Mouse (Mus musculus) myocyte (in vitro differentiated cells): ENCODE measurements around the gene Grm5. TPM values are rescaled to one million over a fixed set of nuclear protein-coding genes. Genes with fewer than 3 reads are reported as not detected.

ENCODE experiments used
- H3K27me3 ChIP-seq: one replicate; pipeline ENCODE4 v1.6.1; 2011; ENCODE audit not compliant: control insufficient read depth, insufficient read depth, insufficient read length
- H3K36me3 ChIP-seq: one replicate; pipeline ENCODE4 v1.6.1; 2011; ENCODE audit not compliant: control insufficient read depth, insufficient read depth
- H3K4me2 ChIP-seq: one replicate; pipeline ENCODE4 v1.6.1; 2011; ENCODE audit warnings: low read depth, control low read depth
- H3K4me3 ChIP-seq: one replicate; pipeline ENCODE4 v1.5.1; 2011; ENCODE audit warnings: mild to moderate bottlenecking, control low read depth, moderate library complexity
- H3K79me2 ChIP-seq: one replicate; pipeline ENCODE4 v1.6.1; 2011; ENCODE audit not compliant: control insufficient read depth, insufficient read depth
- H3ac ChIP-seq: one replicate; pipeline ENCODE4 v1.6.1; 2011; ENCODE audit not compliant: control insufficient read depth, insufficient read length
- CEBPB ChIP-seq: IDR thresholded peaks from 2 replicates; pipeline ENCODE4 v1.6.1; 2011; ENCODE audit warnings: mild to moderate bottlenecking, moderate library complexity; ENCODE audit not compliant: poor library complexity, insufficient read depth, severe bottlenecking
- E2F4 ChIP-seq: IDR thresholded peaks from one replicate; pipeline ENCODE4 v1.6.1; 2011; ENCODE audit warnings: mild to moderate bottlenecking, control low read depth, moderate library complexity; ENCODE audit not compliant: insufficient read depth
- MAX ChIP-seq: IDR thresholded peaks from one replicate; pipeline ENCODE4 v1.6.1; 2011; ENCODE audit warnings: low read depth, mild to moderate bottlenecking, control low read depth
- MYOD1 ChIP-seq, 3 experiments: IDR thresholded peaks; one replicate each; pipeline ENCODE4 v1.6.1; 2011; ENCODE audit warnings: control low read depth in 2 of 3, low read depth in 2 of 3, mild to moderate bottlenecking in 2 of 3, moderate library complexity in 1 of 3; ENCODE audit not compliant: insufficient read length in 2 of 3, control insufficient read depth in 1 of 3
- MYOG ChIP-seq, 3 experiments: IDR thresholded peaks; one replicate each; pipeline ENCODE4 v1.6.1; 2011; ENCODE audit warnings: control low read depth in 2 of 3, low read depth in 2 of 3, mild to moderate bottlenecking in 2 of 3; ENCODE audit not compliant: insufficient read length in 2 of 3, control insufficient read depth in 1 of 3, insufficient read depth in 1 of 3
- POLR2A ChIP-seq: IDR thresholded peaks from one replicate; pipeline ENCODE4 v1.6.1; 2011; ENCODE audit warnings: low read depth, mild to moderate bottlenecking, control low read depth, moderate library complexity; ENCODE audit not compliant: insufficient read length
- POLR2AphosphoS2 ChIP-seq: IDR thresholded peaks from one replicate; pipeline ENCODE4 v1.6.1; 2011; ENCODE audit warnings: low read depth, control low read depth; ENCODE audit not compliant: insufficient read length
- REST ChIP-seq: IDR thresholded peaks from one replicate; pipeline ENCODE4 v1.6.1; 2011; ENCODE audit warnings: mild to moderate bottlenecking, control low read depth, moderate library complexity; ENCODE audit not compliant: insufficient read depth, insufficient read length
- SRF ChIP-seq: IDR thresholded peaks from one replicate; pipeline ENCODE4 v1.6.1; 2011; ENCODE audit warnings: low read depth; ENCODE audit not compliant: control insufficient read depth, insufficient read length
- TCF12 ChIP-seq: IDR thresholded peaks from one replicate; pipeline ENCODE4 v1.6.1; 2011; ENCODE audit warnings: mild to moderate bottlenecking, control low read depth; ENCODE audit not compliant: poor library complexity, insufficient read depth, severe bottlenecking
- TCF3 ChIP-seq: IDR thresholded peaks from one replicate; pipeline ENCODE4 v1.6.1; 2011; ENCODE audit warnings: low read depth, control low read depth; ENCODE audit not compliant: insufficient read length
- USF1 ChIP-seq: IDR thresholded peaks from one replicate; pipeline ENCODE4 v1.6.1; 2011; ENCODE audit warnings: low read depth, mild to moderate bottlenecking, control low read depth, moderate library complexity
- polyA plus RNA-seq: library from polyadenylated mRNA; unstranded; fragments of >200 nt; fragmentation: generic; extraction: Trizol; gene quantifications from one replicate; pipeline ENCODE4 v1.2.1, GENCODE M21; 2012; ENCODE audit warnings: missing spikeins

Gene Grm5
- polyA plus RNA-seq: not detected

DNA sequence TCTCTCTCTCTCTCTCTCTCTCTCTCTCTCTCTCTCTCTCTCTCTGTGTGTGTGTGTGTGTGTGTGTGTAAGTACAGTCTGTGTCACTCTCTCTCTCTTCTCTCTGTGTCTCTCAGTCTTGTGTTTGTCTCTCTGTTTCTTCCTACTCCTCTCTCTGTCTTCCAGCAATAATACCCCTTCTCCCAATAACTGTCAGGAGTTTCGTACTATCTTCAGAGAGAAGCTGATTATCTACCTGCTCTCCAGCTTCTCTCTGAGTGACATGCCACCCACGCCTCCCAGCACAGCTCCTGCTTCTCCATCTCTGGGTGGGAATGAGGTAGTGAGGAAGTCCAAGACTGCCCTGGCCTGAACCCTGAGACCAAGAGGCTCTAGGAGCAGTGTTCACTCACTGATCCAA lies at the start of gene Grm5:
TSS of gene Grm5 (plus strand) at position 301 of the 400 bp plus-strand sequence.
- Histone ChIP-seq H3ac (no peak within 1 kb of the TSS), H3K4me3 (no peak within 1 kb of the TSS), H3K79me2 (no peaks in the 10 kb centered on the region), H3K4me2 (no peak within 1 kb of the TSS), H3K27me3 (no peaks in the 10 kb centered on the region), H3K36me3 (no peaks in the 10 kb centered on the region)
- no peak for TF ChIP-seq REST
- TF ChIP-seq E2F4: no peak
- TF ChIP-seq MYOD1 (IDR thresholded peaks at IDR 0.05; ENCODE audit: control insufficient read depth in 1 of 3, insufficient read length in 2 of 3, low read depth in 2 of 3): no peak
- TF ChIP-seq TCF3: no peak

DNA sequence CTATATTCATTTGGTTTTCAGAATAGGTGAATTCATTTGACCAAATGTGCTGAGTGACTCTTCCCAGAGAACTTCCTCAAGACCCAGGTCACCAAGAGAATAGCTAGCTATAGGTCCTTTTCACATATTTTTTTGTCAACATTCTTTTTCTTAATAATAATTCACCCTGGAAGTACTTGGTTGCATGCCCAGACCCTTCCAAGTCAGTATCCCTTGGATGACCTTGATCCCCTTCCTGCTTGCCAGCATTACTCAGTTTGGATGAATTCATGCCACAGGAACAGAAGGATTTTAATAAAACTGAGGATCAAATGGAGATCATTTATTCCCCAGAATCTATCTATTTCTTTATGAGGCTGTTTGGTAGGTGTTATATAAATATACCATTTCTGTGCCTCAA lies 44.9 kb upstream of the Grm5 start:
- H3K4me2 ChIP-seq: no peak overlapping the region
- no peaks in the 10 kb centered on the region for H3K79me2 ChIP-seq
- no peak overlapping the region for H3K4me3 ChIP-seq
- no peaks in the 10 kb centered on the region for H3K27me3 ChIP-seq
- no peaks in the 10 kb centered on the region for H3K36me3 ChIP-seq
- H3ac ChIP-seq: no peak overlapping the region
- TF ChIP-seq TCF12 (no peak), REST (no peak), MAX (no peak), MYOD1 (IDR thresholded peaks at IDR 0.05; ENCODE audit: control insufficient read depth in 1 of 3, insufficient read length in 2 of 3, low read depth in 2 of 3) (no peak), POLR2AphosphoS2 (no peak), POLR2A (no peak), TCF3 (no peak), CEBPB (no peak), MYOG (IDR thresholded peaks at IDR 0.05; ENCODE audit: control insufficient read depth in 1 of 3, insufficient read depth in 1 of 3, insufficient read length in 2 of 3, low read depth in 2 of 3) (no peak), USF1 (no peak), SRF (no peak), E2F4 (no peak)

DNA sequence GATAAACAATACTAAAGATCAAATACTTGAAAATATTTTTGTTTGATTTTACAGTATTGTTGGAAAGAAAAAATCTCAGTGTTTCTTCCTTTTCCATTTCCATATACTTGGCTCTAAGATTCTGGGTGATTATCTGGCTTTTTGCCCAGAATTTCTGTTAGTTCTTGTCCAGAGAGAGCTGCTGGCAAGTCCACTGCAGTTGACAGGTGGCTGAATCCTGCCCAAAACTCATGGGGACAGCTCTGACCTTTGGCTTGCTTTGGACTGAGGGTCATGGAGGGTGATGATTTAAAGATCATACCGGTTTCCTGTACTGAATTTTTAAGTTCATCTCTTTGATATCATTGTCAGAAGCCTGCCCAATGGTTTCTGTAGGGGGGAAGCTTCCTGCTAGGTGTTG lies 18.7 kb upstream of the Grm5 start:
- H3K36me3 ChIP-seq: no peaks in the 10 kb centered on the region
- TF ChIP-seq TCF12: no peak
- TF ChIP-seq USF1: no peak
- TF ChIP-seq POLR2AphosphoS2: no peak
- TF ChIP-seq TCF3: no peak
- no peak for TF ChIP-seq MYOG (IDR thresholded peaks at IDR 0.05; ENCODE audit: control insufficient read depth in 1 of 3, insufficient read depth in 1 of 3, insufficient read length in 2 of 3, low read depth in 2 of 3)
- no peak for TF ChIP-seq E2F4
- no peak for TF ChIP-seq REST
- TF ChIP-seq CEBPB: no peak
- no peak for TF ChIP-seq MYOD1 (IDR thresholded peaks at IDR 0.05; ENCODE audit: control insufficient read depth in 1 of 3, insufficient read length in 2 of 3, low read depth in 2 of 3)
- no peak for TF ChIP-seq MAX
- TF ChIP-seq SRF: no peak
- no peak for TF ChIP-seq POLR2A
- no peak overlapping the region for H3ac ChIP-seq
- no peaks in the 10 kb centered on the region for H3K27me3 ChIP-seq
- H3K79me2 ChIP-seq: no peaks in the 10 kb centered on the region
- no peak overlapping the region for H3K4me2 ChIP-seq
- H3K4me3 ChIP-seq: no peak overlapping the region

DNA sequence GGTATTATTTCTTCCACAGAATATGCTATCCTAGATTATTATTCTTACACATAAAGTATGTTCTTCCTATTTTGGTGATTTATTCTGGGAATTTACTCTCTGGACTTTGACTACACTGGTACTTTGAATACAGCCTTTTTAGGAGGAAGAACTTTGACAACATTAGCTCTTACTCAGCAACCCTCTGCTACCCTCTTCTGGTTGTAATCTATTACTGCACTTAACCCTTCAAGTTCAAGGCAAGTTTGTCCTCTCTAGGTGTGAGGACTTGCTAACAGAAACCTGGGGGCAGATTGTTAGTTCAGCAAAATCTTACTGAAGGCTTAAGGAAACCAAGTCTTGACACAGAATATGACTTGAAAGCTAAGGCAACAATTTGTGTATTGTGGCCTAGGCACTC lies 17.5 kb upstream of the Grm5 start:
- Histone ChIP-seq H3K79me2 (no peaks in the 10 kb centered on the region), H3ac (no peak overlapping the region), H3K4me2 (no peak overlapping the region), H3K27me3 (no peaks in the 10 kb centered on the region), H3K36me3 (no peaks in the 10 kb centered on the region), H3K4me3 (no peak overlapping the region)
- no peak for TF ChIP-seq USF1
- no peak for TF ChIP-seq MAX
- TF ChIP-seq POLR2A: no peak
- TF ChIP-seq MYOD1 (IDR thresholded peaks at IDR 0.05; ENCODE audit: control insufficient read depth in 1 of 3, insufficient read length in 2 of 3, low read depth in 2 of 3): no peak
- TF ChIP-seq MYOG (IDR thresholded peaks at IDR 0.05; ENCODE audit: control insufficient read depth in 1 of 3, insufficient read depth in 1 of 3, insufficient read length in 2 of 3, low read depth in 2 of 3): no peak
- no peak for TF ChIP-seq SRF
- no peak for TF ChIP-seq POLR2AphosphoS2
- no peak for TF ChIP-seq CEBPB
- TF ChIP-seq TCF12: no peak
- no peak for TF ChIP-seq E2F4

DNA sequence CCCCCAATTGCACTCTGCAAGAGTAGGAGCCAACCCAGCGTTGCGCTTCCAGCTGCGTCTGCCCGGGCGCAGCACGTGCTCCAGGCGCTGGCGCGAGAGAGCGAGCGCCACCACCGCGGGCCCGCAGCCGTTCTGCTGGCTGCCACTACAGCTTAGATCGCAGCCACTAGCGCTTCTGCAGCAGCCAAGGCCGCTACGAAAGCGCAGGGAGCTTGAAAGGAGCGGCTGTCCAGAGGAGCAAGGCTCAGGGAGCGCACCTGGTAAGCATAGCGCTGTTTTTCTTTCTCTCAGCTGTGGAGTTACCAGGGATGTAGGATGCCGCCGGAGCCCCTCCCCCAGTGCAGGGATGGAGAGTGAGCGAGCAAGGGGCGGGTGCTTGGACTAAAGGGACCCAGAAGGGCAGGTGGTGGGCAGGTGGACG lies 323 bp downstream of the Grm5 start:
- Histone ChIP-seq H3K79me2 (no peaks in the 10 kb centered on the region), H3ac (no peak overlapping the region), H3K4me2 (no peak overlapping the region), H3K36me3 (no peaks in the 10 kb centered on the region), H3K4me3 (no peak overlapping the region), H3K27me3 (no peaks in the 10 kb centered on the region)
- TF ChIP-seq POLR2AphosphoS2 (no peak), REST (no peak), TCF12 (no peak), MYOG (IDR thresholded peaks at IDR 0.05; ENCODE audit: control insufficient read depth in 1 of 3, insufficient read depth in 1 of 3, insufficient read length in 2 of 3, low read depth in 2 of 3) (no peak), CEBPB (no peak), E2F4 (no peak), POLR2A (no peak), USF1 (no peak), MYOD1 (IDR thresholded peaks at IDR 0.05; ENCODE audit: control insufficient read depth in 1 of 3, insufficient read length in 2 of 3, low read depth in 2 of 3) (no peak), TCF3 (no peak), SRF (no peak), MAX (no peak)
